Mouse (Mus musculus) limb, embryonic 10.5 days (tissue): Measurements from ENCODE around the gene Ubash3a. TPM values are rescaled to one million over a fixed set of nuclear protein-coding genes. Genes with fewer than 3 reads are reported as not detected.
A peak's percentile ranks its signal among the peaks of the same experiment; 100 is the strongest.

ENCODE experiments used
- DNase-seq: peaks from one replicate; pipeline ENCODE4 v3.0.0-alpha.2; 2017; ENCODE audit warnings: low spot score
- H3K27ac ChIP-seq: fragments of 300-500 bp; sonication (generic); 2 replicates; pipeline ENCODE4 v1.5.1; 2016; ENCODE audit warnings: mild to moderate bottlenecking
- H3K27me3 ChIP-seq: fragments of 300-500 bp; sonication (generic); 2 replicates; pipeline ENCODE4 v1.6.1; 2016; ENCODE audit warnings: low read depth, mild to moderate bottlenecking; ENCODE audit not compliant: poor library complexity, severe bottlenecking
- H3K36me3 ChIP-seq: fragments of 300-500 bp; sonication (generic); 2 replicates; pipeline ENCODE4 v1.6.1; 2016; ENCODE audit warnings: mild to moderate bottlenecking, moderate library complexity
- H3K4me1 ChIP-seq: fragments of 300-500 bp; sonication (generic); 2 replicates; pipeline ENCODE4 v1.6.1; 2016
- H3K4me3 ChIP-seq: fragments of 300-500 bp; sonication (generic); 2 replicates; pipeline ENCODE4 v1.5.1; 2016; ENCODE audit warnings: mild to moderate bottlenecking, moderate library complexity
- H3K9me3 ChIP-seq: fragments of 300-500 bp; sonication (generic); replicated peaks from 2 replicates; pipeline ENCODE4 v1.6.1; 2016; ENCODE audit warnings: mild to moderate bottlenecking
- WGBS: fragments of 180-500 bp; shearing (Covaris S2); methylation state at CpG from one replicate; pipeline ENCODE4 v1.1.7; 2016; 5-methylcytosine and 5-hydroxymethylcytosine counted together
- polyA plus RNA-seq: library from polyadenylated mRNA; unstranded; fragments of >200 nt; fragmentation: Nextera tagmentation; extraction: Ambion mirVana; gene quantifications from 2 replicates; pipeline ENCODE4 v1.2.1, GENCODE M21; 2016

Gene Ubash3a
- polyA plus RNA-seq, 1 experiment from 2014 or later, result 0.33 TPM

GRCm38 (mm10) chr17:31257898-31258297 lies 50.2 kb downstream of the Ubash3a start:
- H3K27ac ChIP-seq, result no peak overlapping the region
- H3K4me1 ChIP-seq, result peaks cover 10% of the 10 kb centered on the region; the same call in 1 of the 2 replicates
- no peak for DNase-seq
- H3K36me3 ChIP-seq, result no peaks in the 10 kb centered on the region
- H3K4me3 ChIP-seq, result no peak overlapping the region
- 92% methylated on average over 12 of the region's 12 CpGs for WGBS
- H3K9me3 ChIP-seq, result no peaks in the 10 kb centered on the region
- no peaks in the 10 kb centered on the region for H3K27me3 ChIP-seq

GRCm38 (mm10) chr17:31258310-31258865 lies 50.7 kb downstream of the Ubash3a start:
- DNase-seq, result no peak
- Histone ChIP-seq H3K27me3 (no peaks in the 10 kb centered on the region), H3K27ac (no peak overlapping the region), H3K9me3 (no peaks in the 10 kb centered on the region), H3K36me3 (no peaks in the 10 kb centered on the region), H3K4me1 (peaks cover 10% of the 10 kb centered on the region; the same call in 1 of the 2 replicates), H3K4me3 (no peak overlapping the region)
- 82% methylated on average over 9 of the region's 9 CpGs for WGBS

- no peak overlapping the region for H3K27ac ChIP-seq
- 87% methylated on average over 4 of the region's 4 CpGs for WGBS
- no peak for DNase-seq
Observed at GRCm38 (mm10) chr17:31259145-31259544, 51.5 kb downstream of the Ubash3a start.

GRCm38 (mm10) chr17:31259825-31260224 lies 52.2 kb downstream of the Ubash3a start:
- Histone ChIP-seq H3K27ac (no peak overlapping the region), H3K9me3 (no peaks in the 10 kb centered on the region), H3K27me3 (no peaks in the 10 kb centered on the region), H3K4me3 (no peak overlapping the region), H3K36me3 (no peaks in the 10 kb centered on the region), H3K4me1 (peaks cover 14% of the 10 kb centered on the region)
- WGBS, result 75% methylated on average over 4 of the region's 4 CpGs
- DNase-seq, result no peak

More at GRCm38 (mm10) chr17:31259145-31259544, 51.5 kb downstream of the Ubash3a start:
- no peaks in the 10 kb centered on the region for H3K27me3 ChIP-seq
- H3K9me3 ChIP-seq, result no peaks in the 10 kb centered on the region
- peaks cover 12% of the 10 kb centered on the region; the same call in 1 of the 2 replicates for H3K4me1 ChIP-seq
- no peak overlapping the region for H3K4me3 ChIP-seq
- no peaks in the 10 kb centered on the region for H3K36me3 ChIP-seq

GRCm38 (mm10) chr17:31260430-31260829 lies 52.8 kb downstream of the Ubash3a start:
- WGBS, result 83% methylated on average over 7 of the region's 7 CpGs
- H3K27ac ChIP-seq, result no peak overlapping the region
- H3K9me3 ChIP-seq, result no peaks in the 10 kb centered on the region
- peaks cover 20% of the 10 kb centered on the region for H3K4me1 ChIP-seq
- no peaks in the 10 kb centered on the region for H3K27me3 ChIP-seq
- H3K4me3 ChIP-seq, result no peak overlapping the region
- H3K36me3 ChIP-seq, result no peaks in the 10 kb centered on the region
- no peak for DNase-seq

- Histone ChIP-seq H3K27ac (no peak overlapping the region), H3K36me3 (no peaks in the 10 kb centered on the region), H3K9me3 (no peaks in the 10 kb centered on the region), H3K4me1 (peaks cover 25% of the 10 kb centered on the region), H3K27me3 (no peaks in the 10 kb centered on the region), H3K4me3 (no peak overlapping the region)
- WGBS, result 91% methylated on average over 6 of the region's 6 CpGs
- no peak for DNase-seq
Observed at GRCm38 (mm10) chr17:31261352-31261751, 53.7 kb downstream of the Ubash3a start.

- no peak for DNase-seq
- H3K9me3 ChIP-seq, result no peaks in the 10 kb centered on the region
- no peaks in the 10 kb centered on the region for H3K36me3 ChIP-seq
- H3K27ac ChIP-seq, result no peak overlapping the region
- peaks cover 25% of the 10 kb centered on the region for H3K4me1 ChIP-seq
- H3K4me3 ChIP-seq, result no peak overlapping the region
- WGBS, result 79% methylated on average over 5 of the region's 5 CpGs
- H3K27me3 ChIP-seq, result no peaks in the 10 kb centered on the region
Observed at GRCm38 (mm10) chr17:31262715-31263114, 55.0 kb downstream of the Ubash3a start.

GRCm38 (mm10) chr17:31263770-31264169 lies 56.1 kb downstream of the Ubash3a start:
- no peak for DNase-seq
- Histone ChIP-seq H3K4me1 (peaks cover 25% of the 10 kb centered on the region), H3K9me3 (no peaks in the 10 kb centered on the region), H3K27ac (no peak overlapping the region), H3K36me3 (no peaks in the 10 kb centered on the region), H3K4me3 (no peak overlapping the region), H3K27me3 (no peaks in the 10 kb centered on the region)
- 93% methylated on average over 5 of the region's 5 CpGs for WGBS

GRCm38 (mm10) chr17:31264372-31264771 lies 56.7 kb downstream of the Ubash3a start:
- no peaks in the 10 kb centered on the region for H3K36me3 ChIP-seq
- H3K4me1 ChIP-seq, result peaks cover 20% of the 10 kb centered on the region
- H3K4me3 ChIP-seq, result no peak overlapping the region
- no peaks in the 10 kb centered on the region for H3K9me3 ChIP-seq
- no peak for DNase-seq
- H3K27me3 ChIP-seq, result no peaks in the 10 kb centered on the region
- H3K27ac ChIP-seq, result peak overlapping the region; percentile 56
- 54% methylated on average over 6 of the region's 6 CpGs for WGBS

- peaks cover 20% of the 10 kb centered on the region for H3K4me1 ChIP-seq
- 12% methylated on average over 3 of the region's 3 CpGs for WGBS
- no peaks in the 10 kb centered on the region for H3K9me3 ChIP-seq
- no peak overlapping the region for H3K27ac ChIP-seq
- no peak overlapping the region for H3K4me3 ChIP-seq
- DNase-seq, result no peak
- H3K36me3 ChIP-seq, result no peaks in the 10 kb centered on the region
- no peaks in the 10 kb centered on the region for H3K27me3 ChIP-seq
Observed at GRCm38 (mm10) chr17:31265171-31265572, 57.5 kb downstream of the Ubash3a start.

GRCm38 (mm10) chr17:31265831-31266230 lies 58.2 kb downstream of the Ubash3a start:
- Histone ChIP-seq H3K9me3 (no peaks in the 10 kb centered on the region), H3K4me3 (no peak overlapping the region)
- 85% methylated on average over 9 of the region's 9 CpGs for WGBS

GRCm38 (mm10) chr17:31266321-31266950 lies 58.8 kb downstream of the Ubash3a start:
- no peaks in the 10 kb centered on the region for H3K36me3 ChIP-seq
- H3K27ac ChIP-seq, result no peak overlapping the region
- no peak overlapping the region for H3K4me3 ChIP-seq
- no peak for DNase-seq
- no peaks in the 10 kb centered on the region for H3K27me3 ChIP-seq
- 70% methylated on average over 7 of the region's 7 CpGs for WGBS
- peaks cover 20% of the 10 kb centered on the region for H3K4me1 ChIP-seq
- H3K9me3 ChIP-seq, result no peaks in the 10 kb centered on the region

More at GRCm38 (mm10) chr17:31265831-31266230, 58.2 kb downstream of the Ubash3a start:
- Histone ChIP-seq H3K27ac (no peak overlapping the region), H3K4me1 (peaks cover 20% of the 10 kb centered on the region), H3K36me3 (no peaks in the 10 kb centered on the region), H3K27me3 (no peaks in the 10 kb centered on the region)
- no peak for DNase-seq

- 83% methylated on average over 4 of the region's 4 CpGs for WGBS
- no peaks in the 10 kb centered on the region for H3K27me3 ChIP-seq
- no peak for DNase-seq
- no peak overlapping the region for H3K27ac ChIP-seq
- H3K4me1 ChIP-seq, result peaks cover 20% of the 10 kb centered on the region
- no peak overlapping the region for H3K4me3 ChIP-seq
- no peaks in the 10 kb centered on the region for H3K9me3 ChIP-seq
- H3K36me3 ChIP-seq, result no peaks in the 10 kb centered on the region
Observed at GRCm38 (mm10) chr17:31267138-31267537, 59.5 kb downstream of the Ubash3a start.
